Mouse (Mus musculus) myocyte (in vitro differentiated cells): Measurements from ENCODE around the gene Szrd1. TPM values are rescaled to one million over a fixed set of nuclear protein-coding genes. Genes with fewer than 3 reads are reported as not detected.

ENCODE experiments used
- H3K27me3 ChIP-seq: one replicate; pipeline ENCODE4 v1.6.1; 2011; ENCODE audit not compliant: control insufficient read depth, insufficient read depth, insufficient read length
- H3K36me3 ChIP-seq: one replicate; pipeline ENCODE4 v1.6.1; 2011; ENCODE audit not compliant: control insufficient read depth, insufficient read depth
- H3K4me2 ChIP-seq: one replicate; pipeline ENCODE4 v1.6.1; 2011; ENCODE audit warnings: low read depth, control low read depth
- H3K4me3 ChIP-seq: one replicate; pipeline ENCODE4 v1.5.1; 2011; ENCODE audit warnings: mild to moderate bottlenecking, control low read depth, moderate library complexity
- H3K79me2 ChIP-seq: one replicate; pipeline ENCODE4 v1.6.1; 2011; ENCODE audit not compliant: control insufficient read depth, insufficient read depth
- H3ac ChIP-seq: one replicate; pipeline ENCODE4 v1.6.1; 2011; ENCODE audit not compliant: control insufficient read depth, insufficient read length
- CEBPB ChIP-seq: IDR thresholded peaks from 2 replicates; pipeline ENCODE4 v1.6.1; 2011; ENCODE audit warnings: mild to moderate bottlenecking, moderate library complexity; ENCODE audit not compliant: poor library complexity, insufficient read depth, severe bottlenecking
- E2F4 ChIP-seq: IDR thresholded peaks from one replicate; pipeline ENCODE4 v1.6.1; 2011; ENCODE audit warnings: mild to moderate bottlenecking, control low read depth, moderate library complexity; ENCODE audit not compliant: insufficient read depth
- MAX ChIP-seq: IDR thresholded peaks from one replicate; pipeline ENCODE4 v1.6.1; 2011; ENCODE audit warnings: low read depth, mild to moderate bottlenecking, control low read depth
- MYOD1 ChIP-seq, 3 experiments: IDR thresholded peaks; one replicate each; pipeline ENCODE4 v1.6.1; 2011; ENCODE audit warnings: control low read depth in 2 of 3, low read depth in 2 of 3, mild to moderate bottlenecking in 2 of 3, moderate library complexity in 1 of 3; ENCODE audit not compliant: insufficient read length in 2 of 3, control insufficient read depth in 1 of 3
- MYOG ChIP-seq, 3 experiments: IDR thresholded peaks; one replicate each; pipeline ENCODE4 v1.6.1; 2011; ENCODE audit warnings: control low read depth in 2 of 3, low read depth in 2 of 3, mild to moderate bottlenecking in 2 of 3; ENCODE audit not compliant: insufficient read length in 2 of 3, control insufficient read depth in 1 of 3, insufficient read depth in 1 of 3
- POLR2A ChIP-seq: IDR thresholded peaks from one replicate; pipeline ENCODE4 v1.6.1; 2011; ENCODE audit warnings: low read depth, mild to moderate bottlenecking, control low read depth, moderate library complexity; ENCODE audit not compliant: insufficient read length
- POLR2AphosphoS2 ChIP-seq: IDR thresholded peaks from one replicate; pipeline ENCODE4 v1.6.1; 2011; ENCODE audit warnings: low read depth, control low read depth; ENCODE audit not compliant: insufficient read length
- REST ChIP-seq: IDR thresholded peaks from one replicate; pipeline ENCODE4 v1.6.1; 2011; ENCODE audit warnings: mild to moderate bottlenecking, control low read depth, moderate library complexity; ENCODE audit not compliant: insufficient read depth, insufficient read length
- SRF ChIP-seq: IDR thresholded peaks from one replicate; pipeline ENCODE4 v1.6.1; 2011; ENCODE audit warnings: low read depth; ENCODE audit not compliant: control insufficient read depth, insufficient read length
- TCF12 ChIP-seq: IDR thresholded peaks from one replicate; pipeline ENCODE4 v1.6.1; 2011; ENCODE audit warnings: mild to moderate bottlenecking, control low read depth; ENCODE audit not compliant: poor library complexity, insufficient read depth, severe bottlenecking
- TCF3 ChIP-seq: IDR thresholded peaks from one replicate; pipeline ENCODE4 v1.6.1; 2011; ENCODE audit warnings: low read depth, control low read depth; ENCODE audit not compliant: insufficient read length
- USF1 ChIP-seq: IDR thresholded peaks from one replicate; pipeline ENCODE4 v1.6.1; 2011; ENCODE audit warnings: low read depth, mild to moderate bottlenecking, control low read depth, moderate library complexity
- polyA plus RNA-seq: library from polyadenylated mRNA; unstranded; fragments of >200 nt; fragmentation: generic; extraction: Trizol; gene quantifications from one replicate; pipeline ENCODE4 v1.2.1, GENCODE M21; 2012; ENCODE audit warnings: missing spikeins

Gene Szrd1
- polyA plus RNA-seq, 1 experiment: 107 TPM

DNA sequence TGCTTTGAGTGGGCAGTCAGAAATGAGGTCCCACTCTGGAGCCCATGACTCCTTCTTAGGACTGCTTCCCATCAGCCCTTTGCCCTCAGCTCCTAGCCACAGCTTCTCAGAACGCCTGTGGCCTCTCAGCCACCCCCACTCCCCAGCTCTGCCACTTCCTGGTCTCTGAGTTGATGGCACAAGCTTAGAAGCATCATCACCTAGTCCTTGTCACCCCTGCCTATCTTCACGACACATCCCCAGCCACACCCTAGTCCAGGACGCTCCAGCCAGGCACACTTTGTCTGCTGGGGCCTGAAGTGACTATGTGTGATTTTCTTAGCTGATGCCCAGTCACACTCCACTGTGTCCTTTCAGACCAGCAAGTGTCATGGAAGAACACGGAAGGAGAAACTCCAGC, 40.6 kb downstream of the Szrd1 start:
- Histone ChIP-seq H3K27me3 (no peaks in the 10 kb centered on the region), H3ac (no peak overlapping the region), H3K79me2 (no peaks in the 10 kb centered on the region), H3K4me2 (no peak overlapping the region), H3K36me3 (no peaks in the 10 kb centered on the region), H3K4me3 (no peak overlapping the region)
- TF ChIP-seq MAX (no peak), USF1 (no peak), E2F4 (no peak), POLR2AphosphoS2 (no peak), POLR2A (no peak), MYOG (IDR thresholded peaks at IDR 0.05; ENCODE audit: control insufficient read depth in 1 of 3, insufficient read depth in 1 of 3, insufficient read length in 2 of 3, low read depth in 2 of 3) (no peak), SRF (no peak)

- peaks cover 7% of the 10 kb centered on the region for H3K27me3 ChIP-seq
- no peaks in the 10 kb centered on the region for H3K36me3 ChIP-seq
- H3ac ChIP-seq: no peak overlapping the region
- H3K4me2 ChIP-seq: no peak overlapping the region
- H3K4me3 ChIP-seq: no peak overlapping the region
- no peak for TF ChIP-seq MAX
- no peaks in the 10 kb centered on the region for H3K79me2 ChIP-seq
Measured at GRCm38 (mm10) chr4:141096710-141097109, 42.9 kb downstream of the Szrd1 start.

- H3K36me3 ChIP-seq: no peaks in the 10 kb centered on the region
- H3K79me2 ChIP-seq: no peaks in the 10 kb centered on the region
- no peak for TF ChIP-seq CEBPB
- H3ac ChIP-seq: no peak overlapping the region
- H3K4me3 ChIP-seq: no peak overlapping the region
- peaks cover 20% of the 10 kb centered on the region for H3K27me3 ChIP-seq
- H3K4me2 ChIP-seq: no peak overlapping the region
Measured at GRCm38 (mm10) chr4:141095016-141095415, 44.6 kb downstream of the Szrd1 start.

DNA sequence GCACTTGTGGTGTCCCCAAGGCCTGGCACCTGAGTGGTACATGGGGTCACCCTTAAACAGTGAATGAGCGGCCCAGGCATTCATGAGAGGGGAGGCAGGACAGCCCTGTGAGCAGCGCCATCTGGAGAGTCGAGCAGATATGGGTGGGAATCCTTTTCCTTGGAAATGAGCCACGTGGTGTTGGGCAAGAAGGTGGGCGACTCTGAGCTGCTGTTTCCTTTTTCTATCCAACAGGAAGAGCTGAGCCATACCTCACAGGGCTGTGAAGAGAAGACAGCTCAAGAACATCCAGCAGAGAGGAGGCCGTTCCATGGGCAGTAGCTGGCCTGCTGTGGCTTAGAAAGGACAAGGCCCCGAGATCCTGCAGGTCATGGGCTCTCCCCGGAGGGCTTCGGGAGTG, 50.9 kb downstream of the Szrd1 start:
- no peak for TF ChIP-seq E2F4
- TF ChIP-seq TCF3: no peak
- TF ChIP-seq CEBPB: no peak
- TF ChIP-seq TCF12: no peak
- no peak for TF ChIP-seq REST
- TF ChIP-seq MAX: no peak
- no peak for TF ChIP-seq POLR2A
- no peak for TF ChIP-seq USF1
- TF ChIP-seq POLR2AphosphoS2: no peak
- no peak for TF ChIP-seq MYOG (IDR thresholded peaks at IDR 0.05; ENCODE audit: control insufficient read depth in 1 of 3, insufficient read depth in 1 of 3, insufficient read length in 2 of 3, low read depth in 2 of 3)
- no peak for TF ChIP-seq MYOD1 (IDR thresholded peaks at IDR 0.05; ENCODE audit: control insufficient read depth in 1 of 3, insufficient read length in 2 of 3, low read depth in 2 of 3)
- TF ChIP-seq SRF: no peak
- Histone ChIP-seq H3K27me3 (peaks cover 28% of the 10 kb centered on the region), H3K36me3 (no peaks in the 10 kb centered on the region), H3ac (no peak overlapping the region), H3K4me3 (no peak overlapping the region), H3K4me2 (no peak overlapping the region), H3K79me2 (no peaks in the 10 kb centered on the region)

- Histone ChIP-seq H3K36me3 (no peaks in the 10 kb centered on the region), H3K79me2 (no peaks in the 10 kb centered on the region), H3K4me3 (no peak within 1 kb of the TSS), H3K4me2 (no peak within 1 kb of the TSS), H3ac (no peak within 1 kb of the TSS), H3K27me3 (peaks cover 28% of the 10 kb centered on the region)
- TF ChIP-seq MYOD1 (IDR thresholded peaks at IDR 0.05; ENCODE audit: control insufficient read depth in 1 of 3, insufficient read length in 2 of 3, low read depth in 2 of 3) (no peak), TCF12 (no peak), CEBPB (no peak), E2F4 (no peak), MAX (no peak), REST (no peak), POLR2AphosphoS2 (no peak)
Measured at GRCm38 (mm10) chr4:141088033-141088432, 51.5 kb downstream of the Szrd1 start, which contains the start of gene Spata21. Spata21 (plus strand) TSS chr4:141088333.

DNA sequence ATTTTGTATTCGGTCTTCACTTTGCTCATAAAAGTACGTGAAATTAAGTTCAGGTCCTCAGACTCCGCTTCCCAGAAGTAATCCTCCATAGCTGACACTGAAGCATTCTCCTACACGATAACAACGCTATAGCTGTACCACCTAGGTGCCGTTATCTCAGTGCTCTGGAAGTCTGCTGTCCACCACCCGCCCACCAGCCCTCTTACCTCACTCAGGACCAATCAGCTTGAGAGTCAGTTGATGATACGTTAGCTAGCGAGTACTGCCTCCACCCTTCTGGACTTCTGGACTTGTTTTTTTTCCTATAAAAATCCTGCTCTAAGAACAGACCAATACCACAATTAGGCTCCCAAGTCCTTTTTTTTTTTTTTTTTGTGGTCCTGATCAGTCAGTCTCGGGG, 52.7 kb downstream of the Szrd1 start:
- no peak overlapping the region for H3ac ChIP-seq
- no peaks in the 10 kb centered on the region for H3K79me2 ChIP-seq
- no peaks in the 10 kb centered on the region for H3K36me3 ChIP-seq
- no peak overlapping the region for H3K4me2 ChIP-seq
- no peak overlapping the region for H3K4me3 ChIP-seq
- TF ChIP-seq MYOG (IDR thresholded peaks at IDR 0.05; ENCODE audit: control insufficient read depth in 1 of 3, insufficient read depth in 1 of 3, insufficient read length in 2 of 3, low read depth in 2 of 3): no peak
- no peak for TF ChIP-seq POLR2A
- no peak for TF ChIP-seq SRF
- no peak for TF ChIP-seq POLR2AphosphoS2
- no peak for TF ChIP-seq TCF3
- no peak for TF ChIP-seq MYOD1 (IDR thresholded peaks at IDR 0.05; ENCODE audit: control insufficient read depth in 1 of 3, insufficient read length in 2 of 3, low read depth in 2 of 3)
- TF ChIP-seq E2F4: no peak
- H3K27me3 ChIP-seq: peaks cover 23% of the 10 kb centered on the region
